Mouse (Mus musculus) kidney, postnatal 36 days (tissue): ENCODE data around the gene Hoxd8.

Source experiments
- DNase-seq, 2 experiments: peaks; one replicate each; pipeline ENCODE4 v3.0.0; 2021 to 2022; ENCODE audit warnings: mixed read lengths in 2 of 2

Hoxd8 gene

GRCm38 (mm10) chr2:74686988-74687697 lies 17.3 kb upstream of the Hoxd8 start:
- DNase-seq, result no peak

DNA sequence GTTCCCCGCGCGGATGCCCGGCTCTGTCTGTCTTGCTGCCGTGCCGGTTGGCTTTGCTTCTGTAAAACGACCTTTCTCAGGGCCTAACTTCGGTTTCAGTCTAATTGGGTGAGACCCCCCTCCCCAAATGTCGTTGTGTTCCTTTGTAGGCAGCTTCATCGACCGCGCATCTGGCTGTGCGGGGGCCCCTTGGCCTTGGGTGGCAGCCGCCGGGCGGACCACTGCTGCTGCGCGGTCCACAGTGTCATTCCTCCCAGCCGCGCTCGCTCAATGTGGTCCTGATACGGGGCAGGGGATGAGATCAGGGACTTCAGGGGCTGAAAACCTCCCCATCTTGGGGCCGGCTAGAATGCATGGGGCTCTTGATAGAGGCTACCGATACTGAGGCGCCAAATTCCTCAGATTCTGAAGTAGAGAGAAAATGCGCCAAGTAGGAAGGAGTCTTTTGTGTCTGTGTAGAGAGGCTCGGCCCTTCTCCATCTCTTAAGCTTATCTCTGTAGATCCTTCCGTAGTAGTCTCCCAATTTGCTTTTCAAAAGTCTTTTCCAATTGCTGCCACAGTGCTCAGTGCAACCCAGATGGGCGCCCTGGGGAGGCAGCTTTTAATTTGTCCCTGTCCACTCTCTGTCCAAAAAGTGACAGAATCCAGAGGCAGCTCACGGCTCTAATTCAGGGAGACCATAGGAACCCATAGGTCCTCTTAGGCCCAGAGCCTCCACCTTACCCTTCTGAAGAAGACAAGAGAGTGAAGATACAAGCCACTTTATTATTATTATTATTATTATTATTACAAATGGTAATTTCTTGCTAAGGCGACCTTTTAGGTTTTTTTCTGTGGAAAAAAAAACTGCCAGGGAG lies 16.5 kb upstream of the Hoxd8 start:
- no peak for DNase-seq

DNA sequence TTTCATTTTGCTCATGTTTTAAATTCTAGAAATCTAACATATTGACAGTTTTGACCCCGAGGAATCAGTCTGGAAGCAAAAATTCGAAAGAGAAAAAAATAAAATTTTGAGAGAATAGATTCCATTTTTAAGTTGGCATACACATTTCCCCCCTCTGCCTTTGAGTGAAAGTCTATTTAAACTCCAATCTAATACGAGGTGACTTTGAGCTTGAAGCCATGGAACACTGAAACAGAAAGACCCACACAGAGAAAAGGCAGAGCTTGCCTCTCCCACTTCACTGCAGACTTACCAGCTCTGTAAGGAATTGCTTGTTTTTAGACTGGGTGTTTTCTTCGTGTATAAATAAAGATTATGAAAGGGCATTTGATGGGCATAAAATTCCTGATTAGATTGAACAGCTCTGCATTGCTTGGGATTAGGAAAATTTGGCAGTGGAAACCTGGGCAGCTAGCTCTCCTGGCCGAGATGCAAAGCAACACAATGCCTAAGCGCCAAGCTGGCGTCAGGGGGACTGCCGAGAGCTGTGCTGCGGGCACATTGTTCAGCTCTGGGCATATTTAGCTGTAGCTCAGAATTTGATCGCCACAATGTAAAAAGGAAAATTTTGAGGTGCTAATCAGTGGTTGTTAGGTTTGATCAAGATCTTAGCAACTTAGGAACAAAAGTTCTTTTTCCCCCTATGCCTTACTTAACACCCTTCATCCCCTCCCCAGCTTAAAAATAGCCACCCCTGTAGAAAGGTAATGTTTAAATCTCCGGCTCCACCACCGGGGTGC lies 15.4 kb upstream of the Hoxd8 start:
- DNase-seq, result no peak

GRCm38 (mm10) chr2:74689574-74690337 lies 14.7 kb upstream of the Hoxd8 start:
- DNase-seq, result peak in 1 of 2 experiments; percentile 54

DNA sequence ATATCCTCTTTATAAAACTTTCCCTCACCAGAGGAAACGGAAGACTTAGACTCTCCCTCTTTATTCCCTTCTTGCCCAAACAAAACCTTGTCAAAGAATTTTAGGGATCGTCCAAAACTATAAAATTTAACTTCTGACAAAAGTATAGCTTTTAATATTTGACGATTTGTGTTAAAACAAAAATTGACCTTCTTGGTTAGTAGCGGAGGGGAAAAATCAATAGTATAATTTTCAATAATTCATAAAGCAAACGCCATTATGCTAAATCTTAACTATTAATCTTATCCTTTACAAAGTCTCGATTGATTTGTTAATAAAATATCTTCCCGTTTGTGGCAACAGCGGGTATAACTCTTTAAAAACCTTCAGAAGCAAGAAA lies 14.1 kb upstream of the Hoxd8 start:
- no peak for DNase-seq

DNA sequence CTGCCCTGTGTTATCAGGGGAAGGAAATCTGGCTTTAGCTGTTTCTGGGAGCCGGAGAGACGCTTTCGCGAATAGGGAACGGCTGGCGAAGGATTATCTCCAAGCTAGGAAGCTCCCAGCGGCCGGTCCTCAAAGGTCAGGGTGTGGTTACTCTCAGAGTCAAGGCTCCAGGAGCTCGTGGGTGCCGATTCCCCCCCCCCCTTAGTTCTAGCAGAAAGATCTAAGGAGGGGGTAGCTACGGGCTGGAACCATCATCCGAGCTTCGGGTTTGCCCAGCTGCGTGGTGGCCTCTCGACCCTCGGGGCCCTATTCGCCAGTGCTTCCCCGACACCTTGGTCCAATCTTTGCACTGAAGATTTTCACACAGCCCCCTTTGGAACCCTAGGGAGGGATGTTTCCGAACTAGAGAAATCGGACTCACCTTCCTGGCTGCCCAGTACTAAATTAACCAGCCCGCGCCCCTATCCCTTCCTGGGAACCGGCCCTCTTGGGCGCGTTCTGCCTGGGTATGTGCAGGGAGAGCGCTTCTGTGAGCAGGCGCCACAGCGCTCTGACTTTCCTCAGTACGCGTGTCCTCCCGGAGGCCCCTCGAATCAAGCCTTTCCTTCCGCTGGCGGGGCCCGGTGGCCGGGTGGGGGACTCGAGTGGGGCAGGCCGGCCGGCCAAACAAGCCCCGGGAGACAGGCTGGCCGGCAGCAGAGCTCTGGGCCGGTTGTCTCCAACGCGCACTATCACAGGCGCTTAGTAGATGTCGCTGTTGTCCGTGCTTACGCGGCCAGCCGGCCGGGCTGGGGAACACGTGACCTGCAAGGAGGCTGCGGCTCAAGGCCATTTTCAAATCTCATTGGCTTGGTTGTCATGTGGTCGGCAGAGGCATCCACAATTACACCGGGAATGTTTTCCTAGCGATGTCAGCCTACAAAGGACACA lies 13.1 kb upstream of the Hoxd8 start, which contains the start of gene Hoxd10:
Hoxd10 (plus strand) TSS at position 903 of the 930 bp plus-strand sequence.
- DNase-seq, result peak; percentile 89 to 94

- DNase-seq, result peak in 1 of 2 experiments; percentile 43
These were observed 12.2 kb upstream of the Hoxd8 start for GRCm38 (mm10) chr2:74691995-74692807.

DNA sequence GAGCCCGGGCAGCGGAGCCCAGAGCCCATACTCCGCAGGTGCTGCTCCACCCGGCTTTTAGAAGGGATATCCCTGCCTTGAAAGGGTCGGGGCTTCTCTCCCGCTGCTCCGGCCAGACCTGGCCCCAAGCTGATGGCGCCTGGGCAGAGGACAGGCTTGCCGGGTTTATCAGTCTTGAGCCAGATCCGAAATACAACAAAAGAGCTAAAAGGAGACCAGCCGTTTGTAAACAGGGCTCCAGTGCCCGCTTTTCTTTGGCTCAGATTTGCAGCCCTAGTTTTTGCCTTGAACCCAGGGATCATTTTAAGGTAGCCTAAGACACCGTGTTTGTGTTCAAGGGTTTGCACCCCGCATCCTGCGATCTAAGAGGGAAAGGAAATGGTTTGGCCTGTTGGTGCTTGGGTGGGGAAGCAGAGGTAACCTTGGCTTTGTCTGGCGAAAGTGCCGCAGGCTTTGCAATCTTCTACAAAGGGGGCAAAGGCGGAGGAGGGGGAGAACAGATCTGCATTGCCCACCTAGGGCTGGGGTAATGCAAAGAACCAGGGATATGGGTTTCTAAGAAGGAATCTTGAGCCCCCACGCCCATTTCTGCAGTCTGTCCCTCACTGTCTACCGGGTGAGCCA lies 11.5 kb upstream of the Hoxd8 start:
- DNase-seq, result no peak

DNA sequence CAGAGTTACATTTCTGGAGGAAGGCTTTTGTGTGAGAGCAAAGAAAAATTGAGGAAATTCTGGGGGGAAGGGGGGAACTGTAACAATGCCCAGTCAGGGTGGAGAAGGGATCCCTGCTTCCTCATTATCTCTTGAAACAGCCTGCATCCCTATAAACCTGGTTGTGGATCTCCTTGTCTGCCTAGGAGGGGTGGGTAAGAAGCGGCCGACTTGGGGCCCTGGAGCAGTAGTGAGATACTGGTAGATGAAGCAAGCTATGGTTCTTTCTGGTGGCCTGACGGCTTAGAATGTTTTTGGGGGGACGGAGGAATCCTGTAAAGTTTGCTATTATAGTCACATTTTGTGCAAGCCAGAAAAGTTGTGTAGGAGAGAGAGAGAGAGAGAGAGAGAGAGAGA lies 11.0 kb upstream of the Hoxd8 start:
- no peak for DNase-seq

DNA sequence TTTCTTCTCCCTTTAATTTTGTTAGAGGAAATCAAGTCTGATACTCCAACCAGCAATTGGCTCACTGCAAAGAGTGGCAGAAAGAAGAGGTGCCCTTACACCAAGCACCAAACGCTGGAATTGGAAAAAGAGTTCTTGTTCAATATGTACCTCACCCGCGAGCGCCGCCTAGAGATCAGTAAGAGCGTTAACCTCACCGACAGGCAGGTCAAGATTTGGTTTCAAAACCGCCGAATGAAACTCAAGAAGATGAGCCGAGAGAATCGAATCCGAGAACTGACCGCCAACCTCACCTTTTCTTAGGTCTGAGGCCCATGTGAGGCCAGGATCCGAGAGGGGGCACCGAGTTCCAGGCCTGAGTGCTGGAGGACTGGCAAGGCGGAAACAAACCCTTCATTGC lies 10.3 kb upstream of the Hoxd8 start:
- peak; percentile 82 to 83 for DNase-seq

DNA sequence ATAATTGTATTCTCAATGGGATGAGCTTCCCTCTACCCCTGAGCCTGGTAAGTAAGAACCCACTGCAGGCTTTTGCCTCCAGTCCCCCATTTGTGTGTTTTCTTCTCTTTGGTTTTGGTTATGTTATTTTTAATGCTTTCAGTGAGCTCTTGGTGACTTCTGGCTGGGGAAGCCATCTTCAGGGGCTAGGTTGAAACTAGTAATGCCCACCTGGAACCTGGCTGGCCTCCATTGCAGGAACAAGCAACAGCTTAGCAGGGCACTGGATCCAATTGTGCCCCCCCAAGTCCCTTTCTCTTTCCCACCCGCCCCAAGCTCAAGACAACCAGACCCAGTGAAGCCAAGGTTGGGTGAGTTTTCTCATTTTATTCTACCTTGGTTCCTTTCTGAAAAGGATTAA lies 9.0 kb upstream of the Hoxd8 start:
- no peak for DNase-seq

DNA sequence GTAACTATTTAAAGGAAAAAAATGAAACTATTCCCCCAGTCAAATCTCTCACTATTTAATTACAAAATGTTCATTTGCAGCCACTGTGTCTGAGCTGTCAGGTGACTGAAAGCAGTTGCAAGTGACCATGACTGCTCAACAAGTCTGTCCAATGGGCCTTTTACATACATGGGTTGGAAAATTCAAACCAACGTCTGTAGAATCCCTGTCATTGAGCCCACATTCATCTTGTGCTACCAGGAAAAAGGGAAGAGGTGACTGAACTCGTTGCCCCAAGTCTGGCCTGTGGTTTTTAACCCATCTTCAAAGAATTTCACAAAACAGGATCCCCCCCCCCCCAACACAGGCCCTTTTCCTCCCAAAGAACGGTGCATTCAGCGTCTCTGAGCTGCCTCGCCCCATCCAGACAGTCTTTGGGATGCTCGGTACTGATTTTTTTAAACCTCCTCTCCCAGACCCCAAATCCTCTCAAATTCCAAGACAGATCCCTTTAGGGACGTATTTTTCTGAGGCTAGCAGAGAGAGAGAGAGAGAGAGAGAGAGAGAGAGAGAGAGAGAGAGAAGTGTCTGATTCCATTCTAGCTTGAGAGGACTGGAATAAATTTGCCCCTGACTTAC lies 8.5 kb upstream of the Hoxd8 start:
- DNase-seq, result no peak

- peak in 1 of 2 experiments; percentile 48 for DNase-seq
These were observed 7.7 kb upstream of the Hoxd8 start for GRCm38 (mm10) chr2:74696442-74697335.

- peak; percentile 85 to 87 for DNase-seq
These were observed 6.8 kb upstream of the Hoxd8 start, which contains the start of gene Hoxd9 for GRCm38 (mm10) chr2:74697567-74698121. Gene Hoxd9 (plus strand): TSS chr2:74697727.

- DNase-seq, result peak in 1 of 2 experiments; percentile 61
These were observed 6.0 kb upstream of the Hoxd8 start for GRCm38 (mm10) chr2:74698201-74699052.

- DNase-seq, result peak in 1 of 2 experiments; percentile 48
These were observed 5.4 kb upstream of the Hoxd8 start for GRCm38 (mm10) chr2:74699053-74699430.
